Mouse (Mus musculus): ENCODE measurements around the gene Phxr2. TPM values are rescaled to one million over a fixed set of nuclear protein-coding genes. Genes with fewer than 3 reads are reported as not detected.

Phxr2 gene
- not detected in 2 replicates for polyA plus RNA-seq (2012; rRNA removed)

GRCm38 (mm10) chr10:99126225-99126624 is at the start of gene Phxr2:
TSS of gene Phxr2 (minus strand) at chr10:99126325.
- DNase-seq: no peak
- TF ChIP-seq POLR2A (IDR thresholded peaks at IDR 0.05; ENCODE audit: borderline replicate concordance, extremely low read depth, low read depth, low read length) (no peak), CTCF (IDR thresholded peaks at IDR 0.05; ENCODE audit: insufficient read depth, low read length) (no peak)

GRCm38 (mm10) chr10:99172906-99173507 is 46.9 kb upstream of the Phxr2 start:
- H3K4me1 ChIP-seq (ENCODE audit: control insufficient read depth, insufficient read depth, low read length): peaks cover 37% of the 10 kb centered on the region
- TF ChIP-seq CTCF (IDR thresholded peaks at IDR 0.05; ENCODE audit: insufficient read depth, low read length) (no peak), POLR2A (IDR thresholded peaks at IDR 0.05; ENCODE audit: borderline replicate concordance, extremely low read depth, low read depth, low read length) (no peak)
- DNase-seq: no peak
- 52% methylated on average over 7 of the region's 7 CpGs for WGBS
- no peak overlapping the region for H3K4me3 ChIP-seq (replicated peaks; ENCODE audit: extremely low read depth, low read depth, low read length)

More at GRCm38 (mm10) chr10:99126225-99126624, at the start of gene Phxr2:
- Histone ChIP-seq H3K4me3 (replicated peaks; ENCODE audit: extremely low read depth, low read depth, low read length) (no peak within 1 kb of the TSS), H3K4me1 (ENCODE audit: control insufficient read depth, insufficient read depth, low read length) (peaks cover 4% of the 10 kb centered on the region; the same call in 1 of the 2 replicates)
- 64% methylated on average over 4 of the region's 4 CpGs for WGBS

DNA sequence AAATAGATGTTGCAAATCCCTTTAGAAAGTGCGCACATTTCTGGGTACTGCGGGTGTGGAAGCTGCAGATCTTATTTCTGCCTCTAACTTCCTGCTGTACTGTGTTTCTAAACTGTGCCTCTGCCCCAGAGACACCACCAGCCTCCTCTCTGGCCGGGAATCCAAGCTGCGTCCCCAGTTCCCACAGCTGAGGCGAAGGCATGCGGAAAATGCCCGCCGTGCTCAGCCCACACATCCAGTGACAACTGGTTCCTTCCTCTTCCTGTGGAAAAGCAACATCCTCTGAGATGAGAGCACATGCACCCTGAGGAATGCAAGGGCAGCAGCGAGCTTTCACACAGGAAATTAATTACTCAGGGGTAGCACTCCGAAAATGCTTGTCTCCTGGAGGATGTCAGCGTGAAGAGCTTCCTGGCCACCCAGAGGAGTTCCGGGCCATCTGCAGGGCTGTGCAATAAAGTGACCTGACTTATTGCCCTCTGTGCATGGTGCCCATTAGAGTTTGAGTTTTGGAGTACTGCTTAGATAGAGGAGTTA is 45.9 kb upstream of the Phxr2 start:
- H3K4me3 ChIP-seq (replicated peaks; ENCODE audit: extremely low read depth, low read depth, low read length): no peak overlapping the region
- 7% methylated on average over 12 of the region's 12 CpGs for WGBS
- peak; percentile 48 for DNase-seq

DNA sequence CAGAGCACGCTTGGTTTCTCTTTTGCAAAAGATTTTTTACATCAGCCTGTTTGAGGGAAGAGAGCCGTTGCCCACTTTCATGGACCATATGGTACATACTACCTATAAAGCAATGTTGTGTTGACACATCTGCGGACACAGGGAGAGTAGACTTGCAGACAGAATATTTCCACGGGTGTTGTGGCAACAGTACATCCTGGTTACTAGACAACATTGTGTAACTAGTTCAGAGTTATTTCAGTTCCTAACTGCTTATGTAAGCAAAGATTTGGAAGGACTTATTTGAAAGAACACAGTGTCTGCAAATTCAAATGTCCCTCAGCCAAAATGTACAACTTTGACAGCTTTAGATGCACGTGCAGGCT is 43.6 kb upstream of the Phxr2 start:
- no peak for TF ChIP-seq CTCF (IDR thresholded peaks at IDR 0.05; ENCODE audit: insufficient read depth, low read length)
- TF ChIP-seq POLR2A (IDR thresholded peaks at IDR 0.05; ENCODE audit: borderline replicate concordance, extremely low read depth, low read depth, low read length): no peak
- 5% methylated on average over 5 of the region's 5 CpGs for WGBS
- peaks cover 37% of the 10 kb centered on the region for H3K4me1 ChIP-seq (ENCODE audit: control insufficient read depth, insufficient read depth, low read length)
- DNase-seq: no peak
- no peak overlapping the region for H3K4me3 ChIP-seq (replicated peaks; ENCODE audit: extremely low read depth, low read depth, low read length)

More for the DNA sequence above, 45.9 kb upstream of the Phxr2 start:
- TF ChIP-seq CTCF (IDR thresholded peaks at IDR 0.05; ENCODE audit: insufficient read depth, low read length) (no peak), POLR2A (IDR thresholded peaks at IDR 0.05; ENCODE audit: borderline replicate concordance, extremely low read depth, low read depth, low read length) (peak; percentile 26; the same call in 1 of the 2 replicates)
- peaks cover 37% of the 10 kb centered on the region for H3K4me1 ChIP-seq (ENCODE audit: control insufficient read depth, insufficient read depth, low read length)

DNA sequence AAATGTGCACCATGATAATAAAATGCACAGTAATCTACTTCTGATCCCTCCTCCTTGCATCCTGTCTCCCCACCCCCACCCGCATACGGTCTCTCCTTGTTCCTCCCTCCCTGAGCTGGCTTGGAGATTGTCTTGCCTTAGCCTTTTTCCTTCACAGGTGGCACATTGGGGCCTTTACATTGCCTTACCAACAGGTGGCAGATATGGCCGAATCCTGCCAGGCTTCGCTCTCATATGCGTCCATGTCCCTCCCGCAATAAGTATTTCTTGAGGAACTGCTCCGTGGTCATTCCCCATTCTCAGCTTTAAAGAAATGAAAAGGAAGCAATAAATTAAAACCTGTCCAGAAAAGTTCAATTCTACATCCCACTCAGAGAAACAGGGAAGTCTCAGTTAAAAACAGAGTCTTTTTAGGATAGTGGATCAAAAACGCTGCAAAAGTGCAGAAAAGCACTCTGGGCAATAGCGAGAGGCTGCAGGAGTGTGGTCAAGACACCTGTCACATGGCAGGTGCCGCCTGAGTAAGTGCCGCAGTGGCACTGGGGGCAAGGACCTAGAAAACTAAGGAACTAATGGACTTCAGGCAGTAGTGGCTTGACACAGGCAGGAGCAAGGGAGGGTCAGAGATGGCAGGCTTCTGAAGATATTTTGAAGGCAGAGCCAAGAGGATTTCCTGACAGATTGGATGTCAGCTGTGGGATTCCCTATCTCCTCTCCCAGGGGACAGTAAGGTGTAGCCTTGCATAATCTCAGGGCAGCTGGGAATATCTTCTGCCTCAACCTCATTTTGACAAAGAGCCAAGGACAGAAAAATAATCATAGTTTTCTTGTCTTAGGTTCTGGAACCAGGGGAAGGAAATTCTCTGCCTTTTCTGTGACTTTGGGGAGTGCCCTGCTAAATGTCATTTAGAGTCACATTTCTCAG is 43.0 kb upstream of the Phxr2 start:
- H3K4me1 ChIP-seq (ENCODE audit: control insufficient read depth, insufficient read depth, low read length): peaks cover 37% of the 10 kb centered on the region
- TF ChIP-seq POLR2A (IDR thresholded peaks at IDR 0.05; ENCODE audit: borderline replicate concordance, extremely low read depth, low read depth, low read length) (no peak), CTCF (IDR thresholded peaks at IDR 0.05; ENCODE audit: insufficient read depth, low read length) (peak; percentile 55; the same call in 1 of the 2 replicates)
- H3K4me3 ChIP-seq (replicated peaks; ENCODE audit: extremely low read depth, low read depth, low read length): no peak overlapping the region
- WGBS: 34% methylated on average over 11 of the region's 11 CpGs
- no peak for DNase-seq

DNA sequence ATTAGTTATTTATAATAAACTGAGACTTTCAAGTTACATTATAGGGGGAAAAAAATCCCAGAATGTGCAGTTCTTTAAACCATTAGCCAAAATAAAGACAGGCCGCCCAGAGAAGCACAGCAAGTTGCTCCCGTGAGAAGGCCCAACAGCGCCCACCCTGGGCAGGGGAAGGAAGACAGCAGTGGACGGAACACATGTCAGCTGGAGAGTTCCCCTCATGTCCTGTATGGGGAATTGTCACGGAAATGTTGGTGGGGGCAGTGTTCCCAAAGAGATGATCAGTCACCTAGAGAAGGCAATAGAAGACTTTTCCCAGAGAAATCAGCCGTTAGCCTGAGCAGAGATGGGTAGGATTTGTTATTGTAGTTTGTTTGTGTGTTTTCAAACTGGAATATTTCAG is 42.3 kb upstream of the Phxr2 start:
- Histone ChIP-seq H3K4me3 (replicated peaks; ENCODE audit: extremely low read depth, low read depth, low read length) (no peak overlapping the region), H3K4me1 (ENCODE audit: control insufficient read depth, insufficient read depth, low read length) (peaks cover 37% of the 10 kb centered on the region)
- TF ChIP-seq POLR2A (IDR thresholded peaks at IDR 0.05; ENCODE audit: borderline replicate concordance, extremely low read depth, low read depth, low read length) (no peak), CTCF (IDR thresholded peaks at IDR 0.05; ENCODE audit: insufficient read depth, low read length) (peak; percentile 31)
- no peak for DNase-seq
- WGBS: 58% methylated on average over 6 of the region's 6 CpGs

DNA sequence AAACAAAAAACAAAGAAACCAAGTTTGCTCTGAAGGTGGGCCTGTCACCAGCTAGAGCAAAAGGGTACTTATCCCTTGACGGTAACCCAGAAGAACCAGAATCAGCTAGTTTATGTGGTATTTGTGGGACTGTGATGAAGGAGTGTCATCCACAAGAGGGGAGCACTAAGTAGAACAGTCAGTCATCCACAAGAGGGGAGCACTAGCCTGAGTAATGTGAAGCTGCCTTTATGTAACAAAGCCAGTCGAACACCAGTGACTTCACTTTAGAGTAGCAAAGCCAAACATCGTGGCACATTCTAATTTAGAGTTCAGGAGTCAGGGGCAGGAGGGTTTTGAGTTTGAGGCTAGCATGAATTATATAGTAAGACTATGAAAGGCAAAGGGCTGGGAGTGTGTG is 40.3 kb upstream of the Phxr2 start:
- Histone ChIP-seq H3K4me1 (ENCODE audit: control insufficient read depth, insufficient read depth, low read length) (peaks cover 25% of the 10 kb centered on the region), H3K4me3 (replicated peaks; ENCODE audit: extremely low read depth, low read depth, low read length) (no peak overlapping the region)
- TF ChIP-seq CTCF (IDR thresholded peaks at IDR 0.05; ENCODE audit: insufficient read depth, low read length) (no peak), POLR2A (IDR thresholded peaks at IDR 0.05; ENCODE audit: borderline replicate concordance, extremely low read depth, low read depth, low read length) (no peak)
- WGBS: 47% methylated on average over 3 of the region's 3 CpGs
- no peak for DNase-seq

DNA sequence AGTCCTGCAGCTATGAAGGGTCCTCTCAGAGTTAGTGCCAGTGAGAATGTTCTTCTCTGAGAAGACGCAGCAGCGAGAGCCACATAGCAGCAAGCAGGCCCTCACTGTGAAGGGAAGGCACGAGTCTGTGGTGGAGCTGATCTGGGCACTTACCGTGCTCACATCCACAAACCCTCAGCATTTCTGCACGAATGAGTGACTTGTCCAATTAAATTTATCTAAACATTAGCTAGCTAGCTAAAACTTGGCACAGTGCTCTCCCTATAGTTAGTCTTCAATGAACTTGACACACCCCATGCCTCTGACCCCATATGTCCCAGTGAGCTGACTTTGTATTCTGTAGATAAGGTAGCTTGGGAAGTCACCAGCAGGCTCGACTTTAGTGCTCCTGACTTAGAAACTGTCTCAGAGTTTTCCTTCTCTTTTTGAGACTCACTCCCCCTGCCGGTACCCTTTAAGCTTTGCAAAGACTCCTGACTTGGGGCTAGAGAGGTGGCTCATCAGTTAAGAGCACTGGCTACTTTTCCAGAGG is 39.7 kb upstream of the Phxr2 start:
- Histone ChIP-seq H3K4me3 (replicated peaks; ENCODE audit: extremely low read depth, low read depth, low read length) (no peak overlapping the region), H3K4me1 (ENCODE audit: control insufficient read depth, insufficient read depth, low read length) (peaks cover 21% of the 10 kb centered on the region)
- TF ChIP-seq CTCF (IDR thresholded peaks at IDR 0.05; ENCODE audit: insufficient read depth, low read length) (no peak), POLR2A (IDR thresholded peaks at IDR 0.05; ENCODE audit: borderline replicate concordance, extremely low read depth, low read depth, low read length) (no peak)
- DNase-seq: no peak
- WGBS: 53% methylated on average over 7 of the region's 7 CpGs

DNA sequence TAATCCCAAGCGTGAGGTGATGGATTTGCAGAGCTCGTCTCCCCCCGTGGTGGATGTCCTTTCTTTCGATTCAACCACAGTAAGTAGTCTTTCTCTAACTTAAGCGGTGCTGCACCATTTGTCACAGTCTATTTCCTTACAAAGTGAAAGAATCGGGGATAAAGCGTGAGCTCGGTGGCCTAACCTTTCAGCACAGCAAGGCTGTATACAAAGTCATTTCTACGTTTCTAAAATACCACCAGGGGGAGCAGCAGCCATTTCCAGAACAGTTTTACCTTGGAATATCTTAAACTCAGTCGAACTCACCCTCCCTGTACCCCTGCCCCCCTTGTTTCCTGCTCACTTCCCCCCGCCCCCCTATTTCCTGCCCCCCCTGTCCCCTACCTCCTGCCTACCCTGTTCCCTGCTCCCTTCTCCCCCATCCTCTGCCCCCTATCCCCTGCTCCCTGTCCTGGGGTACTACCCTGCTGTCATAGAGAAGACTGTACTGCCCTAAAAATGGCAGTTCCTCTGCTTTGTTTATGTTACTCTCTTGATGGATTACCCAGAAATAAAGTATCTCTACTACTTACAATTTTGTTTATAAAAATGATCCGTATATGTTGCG is 38.8 kb upstream of the Phxr2 start:
- WGBS: 31% methylated on average over 13 of the region's 13 CpGs
- peaks cover 17% of the 10 kb centered on the region for H3K4me1 ChIP-seq (ENCODE audit: control insufficient read depth, insufficient read depth, low read length)
- no peak for DNase-seq
- TF ChIP-seq CTCF (IDR thresholded peaks at IDR 0.05; ENCODE audit: insufficient read depth, low read length): peak; percentile 30; the same call in 1 of the 2 replicates
- no peak for TF ChIP-seq POLR2A (IDR thresholded peaks at IDR 0.05; ENCODE audit: borderline replicate concordance, extremely low read depth, low read depth, low read length)
- no peak overlapping the region for H3K4me3 ChIP-seq (replicated peaks; ENCODE audit: extremely low read depth, low read depth, low read length)

Measured in lung, adult 2 months (tissue).